Mouse (Mus musculus) embryonic facial prominence, embryonic 13.5 days (tissue): ENCODE results near the gene Calcrl. TPM values are rescaled to one million over a fixed set of nuclear protein-coding genes. Genes with fewer than 3 reads are reported as not detected.
"Not testable (repeated sequence)": the region's sequence is repeated elsewhere in the genome, so short reads cannot be mapped to it uniquely, and the experiment has no call there.

Experiments
- ATAC-seq: fragments of 200-750 bp; cut with Nextera tagmentation; 2 replicates; pipeline ENCODE4 v1.8.0; 2017; ENCODE audit warnings: low read depth; ENCODE audit not compliant: insufficient number of reproducible peaks, insufficient read depth, low FRiP score, low TSS enrichment
- H3K27ac ChIP-seq: fragments of 300-500 bp; sonication (generic); 2 replicates; pipeline ENCODE4 v1.5.1; 2015; ENCODE audit warnings: moderate library complexity, mild to moderate bottlenecking, inconsistent platforms
- H3K27me3 ChIP-seq: fragments of 300-500 bp; sonication (generic); 2 replicates; pipeline ENCODE4 v1.6.1; 2015; ENCODE audit warnings: mild to moderate bottlenecking, inconsistent platforms
- H3K36me3 ChIP-seq: fragments of 300-500 bp; sonication (generic); 2 replicates; pipeline ENCODE4 v1.6.1; 2015; ENCODE audit warnings: mild to moderate bottlenecking, inconsistent platforms
- H3K4me1 ChIP-seq: fragments of 300-500 bp; sonication (generic); 2 replicates; pipeline ENCODE4 v1.6.1; 2015; ENCODE audit warnings: inconsistent platforms
- H3K4me2 ChIP-seq: fragments of 300-500 bp; sonication (generic); 2 replicates; pipeline ENCODE4 v1.6.1; 2015; ENCODE audit warnings: moderate library complexity, mild to moderate bottlenecking, inconsistent platforms
- H3K4me3 ChIP-seq: fragments of 300-500 bp; sonication (generic); 2 replicates; pipeline ENCODE4 v1.5.1; 2015; ENCODE audit warnings: mild to moderate bottlenecking, inconsistent platforms
- H3K9ac ChIP-seq: fragments of 300-500 bp; sonication (generic); 2 replicates; pipeline ENCODE4 v1.6.1; 2015; ENCODE audit warnings: mild to moderate bottlenecking, inconsistent platforms
- H3K9me3 ChIP-seq: fragments of 300-500 bp; sonication (generic); 2 replicates; pipeline ENCODE4 v1.6.1; 2016; ENCODE audit warnings: inconsistent platforms
- WGBS: fragments of 180-500 bp; shearing (Covaris S2); methylation state at CpG from one replicate; pipeline ENCODE4 v1.1.7; 2015; ENCODE audit warnings: mixed read lengths; 5-methylcytosine and 5-hydroxymethylcytosine counted together
- polyA plus RNA-seq: library from polyadenylated mRNA; unstranded; fragments of >200 nt; fragmentation: Nextera tagmentation; extraction: Ambion mirVana; gene quantifications from 2 replicates; pipeline ENCODE4 v1.2.1, GENCODE M21; 2015

The Calcrl gene
- polyA plus RNA-seq, 1 experiment from 2014 or later = 14.7 TPM

- 59% methylated on average over 14 of the region's 14 CpGs for WGBS
- H3K27ac ChIP-seq, H3K4me2 ChIP-seq, H3K27me3 ChIP-seq, H3K9me3 ChIP-seq, ATAC-seq, H3K36me3 ChIP-seq, H3K9ac ChIP-seq, H3K4me3 ChIP-seq: not testable (repeated sequence)
- peaks cover 11% of the 10 kb centered on the region; the same call in 1 of the 2 replicates for H3K4me1 ChIP-seq
These were observed 36.7 kb downstream of the Calcrl start for GRCm38 (mm10) chr2:84388537-84388936.

- Histone ChIP-seq H3K27me3 (no peaks in the 10 kb centered on the region), H3K9ac (no peak overlapping the region), H3K4me2 (0 out of 2 replicates have a peak overlapping the region, but pooled peaks have one; percentile 46), H3K4me3 (no peak overlapping the region), H3K27ac (peak overlapping the region; percentile 28; the same call in 1 of the 2 replicates), H3K9me3 (no peaks in the 10 kb centered on the region), H3K36me3 (no peaks in the 10 kb centered on the region), H3K4me1 (peaks cover 11% of the 10 kb centered on the region; the same call in 1 of the 2 replicates)
- no peak for ATAC-seq
- WGBS = 68% methylated on average over 7 of the region's 7 CpGs
These were observed 37.2 kb downstream of the Calcrl start for GRCm38 (mm10) chr2:84388023-84388416.

- peaks cover 11% of the 10 kb centered on the region; the same call in 1 of the 2 replicates for H3K4me1 ChIP-seq
- no peaks in the 10 kb centered on the region for H3K36me3 ChIP-seq
- H3K9ac ChIP-seq = no peak overlapping the region
- H3K27ac ChIP-seq = peak overlapping the region; percentile 28; the same call in 1 of the 2 replicates
- H3K4me2 ChIP-seq = peak overlapping the region; percentile 46
- peak overlapping the region; percentile 23; the same call in 1 of the 2 replicates for H3K4me3 ChIP-seq
- H3K27me3 ChIP-seq = no peaks in the 10 kb centered on the region
- ATAC-seq = no peak
- H3K9me3 ChIP-seq = no peaks in the 10 kb centered on the region
- 65% methylated on average over 11 of the region's 11 CpGs for WGBS
These were observed 37.7 kb downstream of the Calcrl start for GRCm38 (mm10) chr2:84387394-84388022.

GRCm38 (mm10) chr2:84386563-84387393, 38.4 kb downstream of the Calcrl start:
- Histone ChIP-seq H3K4me1 (peaks cover 13% of the 10 kb centered on the region; the same call in 1 of the 2 replicates), H3K4me3 (peak overlapping the region; percentile 23), H3K4me2 (peak overlapping the region; percentile 46), H3K9me3 (no peaks in the 10 kb centered on the region), H3K36me3 (no peaks in the 10 kb centered on the region), H3K27me3 (no peaks in the 10 kb centered on the region), H3K9ac (no peak overlapping the region), H3K27ac (0 out of 2 replicates have a peak overlapping the region, but pooled peaks have one; percentile 28)
- no peak for ATAC-seq
- WGBS = 34% methylated on average over 18 of the region's 18 CpGs

- Histone ChIP-seq H3K4me3 (no peak overlapping the region), H3K9me3 (no peaks in the 10 kb centered on the region), H3K27me3 (no peaks in the 10 kb centered on the region), H3K27ac (no peak overlapping the region), H3K4me2 (no peak overlapping the region), H3K4me1 (peaks cover 22% of the 10 kb centered on the region; the same call in 1 of the 2 replicates), H3K9ac (no peak overlapping the region), H3K36me3 (no peaks in the 10 kb centered on the region)
- 67% methylated on average over 6 of the region's 6 CpGs for WGBS
- ATAC-seq = no peak
These were observed 40.1 kb downstream of the Calcrl start for GRCm38 (mm10) chr2:84384911-84385693.

DNA sequence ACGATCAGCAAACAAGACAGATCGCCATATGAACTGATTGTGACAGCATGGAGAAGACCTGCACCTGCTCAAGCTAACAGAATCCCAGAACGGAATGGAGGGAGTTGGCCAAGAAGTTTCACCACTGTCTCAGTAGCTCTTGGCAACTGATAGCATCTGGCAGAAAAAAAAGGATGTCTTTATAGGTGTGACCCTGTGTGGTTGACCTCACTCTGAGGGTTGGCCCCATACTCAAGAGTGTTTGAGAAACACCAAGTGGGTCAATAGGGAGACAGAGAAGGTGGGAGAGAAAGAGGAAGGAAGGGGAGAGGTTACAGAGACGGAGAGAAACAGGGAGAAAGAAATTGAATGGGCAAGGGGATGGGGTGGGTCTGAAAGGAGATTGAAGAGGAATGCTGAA, 41.4 kb downstream of the Calcrl start:
- 77% methylated on average over 4 of the region's 4 CpGs for WGBS
- Histone ChIP-seq H3K9me3 (no peaks in the 10 kb centered on the region), H3K4me1 (peaks cover 22% of the 10 kb centered on the region; the same call in 1 of the 2 replicates), H3K4me2 (no peak overlapping the region), H3K27ac (no peak overlapping the region), H3K4me3 (no peak overlapping the region), H3K9ac (no peak overlapping the region), H3K36me3 (no peaks in the 10 kb centered on the region), H3K27me3 (no peaks in the 10 kb centered on the region)
- no peak for ATAC-seq

- no peak for ATAC-seq
- Histone ChIP-seq H3K4me1 (peaks cover 16% of the 10 kb centered on the region; the same call in 1 of the 2 replicates), H3K4me3 (no peak overlapping the region), H3K9ac (no peak overlapping the region), H3K9me3 (no peaks in the 10 kb centered on the region), H3K27me3 (no peaks in the 10 kb centered on the region), H3K4me2 (no peak overlapping the region), H3K36me3 (no peaks in the 10 kb centered on the region), H3K27ac (no peak overlapping the region)
These were observed 42.7 kb downstream of the Calcrl start for GRCm38 (mm10) chr2:84382556-84382955.

GRCm38 (mm10) chr2:84381997-84382396, 43.2 kb downstream of the Calcrl start:
- no peak overlapping the region for H3K4me3 ChIP-seq
- WGBS = 69% methylated on average over 5 of the region's 5 CpGs
- no peak for ATAC-seq
- H3K9ac ChIP-seq = no peak overlapping the region
- no peak overlapping the region for H3K4me2 ChIP-seq
- H3K4me1 ChIP-seq = peaks cover 11% of the 10 kb centered on the region; the same call in 1 of the 2 replicates
- no peak overlapping the region for H3K27ac ChIP-seq
- H3K36me3 ChIP-seq = no peaks in the 10 kb centered on the region
- H3K9me3 ChIP-seq = no peaks in the 10 kb centered on the region
- no peaks in the 10 kb centered on the region for H3K27me3 ChIP-seq

DNA sequence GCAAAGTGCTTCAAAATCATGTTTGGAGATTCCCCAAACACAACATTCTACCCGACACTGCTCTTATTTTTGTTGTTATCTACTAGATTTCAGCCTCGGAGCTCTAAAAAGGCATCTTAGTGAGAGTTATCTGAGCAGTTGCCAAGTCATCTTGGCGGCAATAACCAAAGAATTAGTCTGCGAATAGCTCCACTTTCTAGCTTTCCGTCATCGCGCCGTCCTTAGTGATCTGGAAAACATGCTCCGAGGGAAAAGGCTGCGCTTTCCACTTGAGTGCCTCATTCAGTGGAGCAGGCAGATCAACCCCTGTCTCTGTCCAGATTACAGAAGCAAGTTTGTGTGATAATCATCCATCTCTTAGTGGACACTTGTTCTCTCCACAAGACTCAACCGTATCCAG, 44.4 kb downstream of the Calcrl start:
- H3K4me2 ChIP-seq = no peak overlapping the region
- H3K27me3 ChIP-seq = no peaks in the 10 kb centered on the region
- no peak overlapping the region for H3K9ac ChIP-seq
- H3K27ac ChIP-seq = no peak overlapping the region
- ATAC-seq = no peak
- no peak overlapping the region for H3K4me3 ChIP-seq
- H3K9me3 ChIP-seq = no peaks in the 10 kb centered on the region
- H3K36me3 ChIP-seq = no peaks in the 10 kb centered on the region
- 69% methylated on average over 11 of the region's 11 CpGs for WGBS
- H3K4me1 ChIP-seq = peaks cover 11% of the 10 kb centered on the region; the same call in 1 of the 2 replicates

DNA sequence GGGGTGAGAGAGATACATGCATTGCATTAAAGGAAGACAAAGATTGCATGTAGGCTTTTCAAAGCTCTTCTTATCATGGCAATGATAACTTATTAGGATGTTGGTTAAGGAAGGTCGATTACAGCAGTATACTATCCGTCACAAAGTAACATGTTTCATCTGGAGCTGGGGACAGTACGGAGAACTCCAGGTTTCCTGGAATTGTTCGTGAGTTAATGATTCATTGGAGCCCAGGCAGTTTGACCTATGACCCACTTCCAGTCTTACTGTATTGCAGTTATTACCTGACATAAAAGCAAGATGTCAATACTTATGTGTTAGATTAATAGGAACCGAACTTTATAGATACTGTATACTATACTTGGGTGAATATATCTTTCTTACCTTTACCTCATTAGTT, 46.5 kb downstream of the Calcrl start:
- H3K4me1 ChIP-seq = peaks cover 11% of the 10 kb centered on the region; the same call in 1 of the 2 replicates
- 76% methylated on average over 5 of the region's 5 CpGs for WGBS
- H3K27ac ChIP-seq = no peak overlapping the region
- no peak overlapping the region for H3K9ac ChIP-seq
- no peak for ATAC-seq
- H3K4me3 ChIP-seq = no peak overlapping the region
- no peaks in the 10 kb centered on the region for H3K27me3 ChIP-seq
- H3K36me3 ChIP-seq = no peaks in the 10 kb centered on the region
- H3K4me2 ChIP-seq = no peak overlapping the region
- no peaks in the 10 kb centered on the region for H3K9me3 ChIP-seq

GRCm38 (mm10) chr2:84369256-84369655, 56.0 kb downstream of the Calcrl start:
- H3K4me1 ChIP-seq = no peaks in the 10 kb centered on the region
- 64% methylated on average over 5 of the region's 5 CpGs for WGBS
- no peak overlapping the region for H3K27ac ChIP-seq
- no peaks in the 10 kb centered on the region for H3K36me3 ChIP-seq
- no peak overlapping the region for H3K4me2 ChIP-seq
- no peak for ATAC-seq
- H3K4me3 ChIP-seq = no peak overlapping the region
- no peaks in the 10 kb centered on the region for H3K9me3 ChIP-seq
- H3K27me3 ChIP-seq = no peaks in the 10 kb centered on the region
- no peak overlapping the region for H3K9ac ChIP-seq
